Mouse (Mus musculus) brain, embryonic 14.5 days (tissue): ENCODE data around the gene Pdk2.

Experiments
- CTCF ChIP-seq: fragments of 200-500 bp; IDR thresholded peaks from 2 replicates; pipeline ENCODE4 v1.5.1; 2012; ENCODE audit warnings: inconsistent platforms, mild to moderate bottlenecking, moderate library complexity, borderline replicate concordance; ENCODE audit not compliant: insufficient read depth, insufficient read length; ENCODE audit errors: extremely low read depth
- POLR2A ChIP-seq: fragments of 200-500 bp; IDR thresholded peaks from 2 replicates; pipeline ENCODE4 v1.6.1; 2012; ENCODE audit warnings: mild to moderate bottlenecking, inconsistent platforms, borderline replicate concordance; ENCODE audit not compliant: poor library complexity, insufficient read depth, insufficient read length, severe bottlenecking; ENCODE audit errors: extremely low read depth

DNA sequence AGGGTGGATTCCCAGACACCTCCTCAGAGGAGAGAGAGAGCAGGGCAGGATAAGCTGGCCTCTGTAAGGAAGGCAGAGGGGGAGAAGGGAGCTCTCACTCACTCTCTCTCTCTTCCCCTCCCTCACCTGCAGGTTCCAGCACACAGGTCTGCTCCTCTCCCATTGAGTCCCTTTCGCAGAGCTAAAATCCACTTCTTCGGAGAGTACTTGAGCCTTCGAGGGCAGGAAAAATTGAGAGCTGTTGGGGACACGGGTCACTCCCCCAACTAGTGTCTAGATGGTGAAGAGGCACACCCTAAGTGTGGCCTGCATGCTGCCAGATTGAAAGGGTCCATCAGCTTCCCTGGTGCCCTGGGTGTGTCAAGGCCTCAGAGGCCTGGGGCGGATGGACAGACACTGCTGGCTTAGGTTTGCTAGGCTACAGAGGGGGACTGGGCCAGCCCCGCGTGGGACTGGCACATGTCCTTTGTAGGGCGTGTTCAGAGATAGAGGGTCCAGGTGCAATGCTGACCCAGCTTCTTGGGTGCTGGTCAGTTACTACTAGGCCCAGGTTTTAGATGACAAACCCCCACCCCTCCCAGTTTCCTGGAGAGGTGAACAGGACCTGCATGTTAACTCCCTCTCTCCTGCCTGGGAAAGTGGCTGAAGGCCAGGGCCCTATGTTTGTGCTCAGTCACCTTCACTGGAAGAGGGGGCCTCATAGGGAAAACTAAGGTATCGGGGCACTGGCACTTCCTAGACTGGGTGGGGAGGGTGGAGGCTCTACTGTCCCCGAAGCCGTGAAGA lies 15.7 kb downstream of the Pdk2 start:
- TF ChIP-seq CTCF (no peak), POLR2A (no peak)
